Mouse (Mus musculus): Measurements from ENCODE around the gene Mrpl34. TPM values are rescaled to one million over a fixed set of nuclear protein-coding genes. Genes with fewer than 3 reads are reported as not detected.

Mrpl34 gene
- total RNA-seq, 2 experiments from 2014 or later: 111 to 124 TPM

GRCm38 (mm10) chr8:71486136-71486529 is 21.4 kb downstream of the Mrpl34 start:
- DNase-seq: no peak
- intact Hi-C loops (cut with DNase I): loop anchor here (10.0 kb wide), 1 partner anchor 591 kb away; the partner anchor contains the start of genes Rpl18a and Slc5a5

DNA sequence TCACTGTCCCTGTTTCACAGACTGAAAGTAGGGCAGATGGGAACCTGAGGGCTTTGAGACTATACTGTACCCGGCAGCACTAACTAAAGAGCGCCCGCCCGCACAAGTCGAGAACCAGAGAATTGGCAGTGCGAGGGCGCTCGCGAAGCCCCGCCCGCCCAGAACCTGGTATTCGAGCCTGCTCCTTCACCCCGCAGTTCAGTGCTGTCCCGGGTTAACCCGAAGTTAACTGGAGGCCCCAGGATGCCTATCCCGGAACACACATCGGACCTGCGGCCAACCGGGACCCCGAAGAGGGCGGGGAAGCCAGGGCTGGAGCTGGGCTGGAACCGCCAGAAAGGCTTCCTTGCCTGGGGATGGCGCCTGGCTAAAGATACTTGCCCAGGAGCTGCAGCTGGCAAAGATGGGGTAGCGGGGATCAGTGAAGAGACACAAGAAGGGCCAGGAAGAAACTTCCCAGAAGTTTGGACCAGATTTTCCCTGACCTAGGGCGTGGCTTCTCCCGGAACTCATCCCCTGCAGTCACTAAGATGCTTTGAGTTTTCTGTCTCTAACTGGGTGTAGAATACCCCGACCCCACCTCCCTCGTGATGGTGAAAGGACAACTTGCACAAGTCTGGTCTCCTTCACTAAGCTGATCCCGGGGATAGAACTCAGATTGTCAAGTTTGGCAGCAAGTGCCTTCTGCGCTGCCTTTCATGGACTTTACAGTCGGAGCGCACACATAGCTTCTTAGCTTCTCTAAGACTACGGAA is 23.1 kb downstream of the Mrpl34 start, which contains the start of gene Gtpbp3:
Gene Gtpbp3, plus strand, starts transcription at position 413 of the 755 bp plus-strand sequence.
- peak; percentile 84 to 85 for DNase-seq
- intact Hi-C loops (cut with DNase I): loop anchor here (10.0 kb wide), 1 partner anchor 593 kb away; the partner anchor contains the start of genes Rpl18a and Slc5a5

DNA sequence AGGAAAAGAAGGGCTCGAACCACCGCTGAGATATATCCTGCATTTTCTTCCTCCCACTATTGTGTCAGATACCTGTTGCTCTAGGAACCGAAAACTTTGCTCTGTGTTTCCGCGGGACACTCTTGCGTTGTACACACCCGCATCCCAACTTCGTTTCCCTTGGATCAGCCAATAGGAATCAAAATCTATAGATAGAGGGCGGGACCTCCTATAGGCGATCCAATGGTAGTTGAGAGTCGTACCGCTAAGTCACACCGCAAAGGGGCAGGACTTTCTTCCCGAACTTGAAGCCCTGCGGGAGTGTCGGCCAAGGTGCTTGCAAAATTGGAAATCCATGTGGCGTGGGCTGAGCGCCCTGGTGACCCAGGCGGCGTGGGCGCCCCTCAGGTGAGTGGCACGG is 23.7 kb downstream of the Mrpl34 start:
- intact Hi-C loops (cut with DNase I): loop anchor here (10.0 kb wide), 1 partner anchor 594 kb away; the partner anchor contains the start of genes Rpl18a and Slc5a5
- DNase-seq: peak; percentile 88 to 91

- intact Hi-C loops (cut with DNase I): loop anchor here (1.0 kb wide), 1 partner anchor 26 kb away; no protein-coding TSS in a partner anchor
- peak; percentile 90 to 92 for DNase-seq
Observed at GRCm38 (mm10) chr8:71495039-71495438, 30.3 kb downstream of the Mrpl34 start.

- intact Hi-C loops (cut with DNase I): loop anchor here (1.0 kb wide), 1 partner anchor 25 kb away; no protein-coding TSS in a partner anchor
Observed at GRCm38 (mm10) chr8:71495811-71496210, 31.1 kb downstream of the Mrpl34 start.

DNA sequence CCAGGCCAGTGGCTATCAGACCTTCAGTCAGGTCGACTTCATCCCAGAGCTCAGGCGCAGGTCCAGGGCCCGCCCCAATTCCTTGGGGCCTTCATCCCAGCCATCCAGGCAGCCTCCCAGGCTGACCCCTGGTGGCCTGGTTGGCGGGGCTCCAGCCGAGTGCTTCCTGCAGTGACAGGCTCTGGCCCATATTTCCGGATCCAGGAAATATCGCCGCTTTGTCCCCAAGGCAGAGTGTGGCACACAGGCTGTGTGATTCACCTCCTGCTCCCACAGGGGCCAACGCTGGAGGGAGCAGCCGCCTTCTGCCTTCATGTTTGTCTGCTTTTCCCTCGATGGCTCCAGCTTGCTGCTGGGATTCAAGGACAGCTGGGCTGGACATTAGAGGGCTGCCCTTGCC is 31.7 kb downstream of the Mrpl34 start:
- DNase-seq: peak; percentile 95 to 97
- intact Hi-C loops (cut with DNase I): no loop called here

More at GRCm38 (mm10) chr8:71495811-71496210, 31.1 kb downstream of the Mrpl34 start:
- DNase-seq: peak in 1 of 2 experiments; percentile 38

GRCm38 (mm10) chr8:71497077-71497645 is 32.4 kb downstream of the Mrpl34 start:
- intact Hi-C loops (cut with DNase I): no loop called here
- no peak for DNase-seq

DNA sequence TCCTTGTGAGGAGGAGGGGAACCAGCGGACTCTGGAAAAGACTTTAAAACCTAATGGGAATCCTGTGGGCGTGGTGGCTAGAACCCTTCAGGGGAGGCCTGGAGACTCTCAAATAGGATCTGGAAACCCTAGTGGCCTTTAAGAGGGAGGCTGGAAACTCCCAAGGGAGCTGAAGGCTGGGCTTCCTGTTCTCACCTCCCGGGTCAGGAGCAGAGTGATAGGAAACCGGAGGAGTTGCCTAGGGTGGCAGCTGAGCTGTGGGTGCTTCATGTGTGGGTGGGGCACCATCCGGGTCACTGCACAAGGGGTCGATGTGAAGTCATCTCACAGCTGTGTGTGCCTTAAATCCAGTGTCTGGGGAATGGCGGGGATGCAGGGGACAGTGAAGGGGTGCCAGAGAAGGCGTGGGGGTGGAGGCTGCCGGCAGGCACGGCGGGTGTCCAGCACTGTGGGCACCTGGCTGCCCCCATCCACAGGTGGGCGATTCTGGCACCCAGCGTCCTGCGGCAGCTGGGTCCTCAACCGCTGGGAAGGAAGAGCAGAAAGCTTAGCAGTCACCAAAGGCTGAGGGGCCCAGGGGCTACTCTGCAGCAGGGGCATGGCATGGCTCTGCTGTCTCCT is 33.2 kb downstream of the Mrpl34 start:
- intact Hi-C loops (cut with DNase I): no loop called here

DNA sequence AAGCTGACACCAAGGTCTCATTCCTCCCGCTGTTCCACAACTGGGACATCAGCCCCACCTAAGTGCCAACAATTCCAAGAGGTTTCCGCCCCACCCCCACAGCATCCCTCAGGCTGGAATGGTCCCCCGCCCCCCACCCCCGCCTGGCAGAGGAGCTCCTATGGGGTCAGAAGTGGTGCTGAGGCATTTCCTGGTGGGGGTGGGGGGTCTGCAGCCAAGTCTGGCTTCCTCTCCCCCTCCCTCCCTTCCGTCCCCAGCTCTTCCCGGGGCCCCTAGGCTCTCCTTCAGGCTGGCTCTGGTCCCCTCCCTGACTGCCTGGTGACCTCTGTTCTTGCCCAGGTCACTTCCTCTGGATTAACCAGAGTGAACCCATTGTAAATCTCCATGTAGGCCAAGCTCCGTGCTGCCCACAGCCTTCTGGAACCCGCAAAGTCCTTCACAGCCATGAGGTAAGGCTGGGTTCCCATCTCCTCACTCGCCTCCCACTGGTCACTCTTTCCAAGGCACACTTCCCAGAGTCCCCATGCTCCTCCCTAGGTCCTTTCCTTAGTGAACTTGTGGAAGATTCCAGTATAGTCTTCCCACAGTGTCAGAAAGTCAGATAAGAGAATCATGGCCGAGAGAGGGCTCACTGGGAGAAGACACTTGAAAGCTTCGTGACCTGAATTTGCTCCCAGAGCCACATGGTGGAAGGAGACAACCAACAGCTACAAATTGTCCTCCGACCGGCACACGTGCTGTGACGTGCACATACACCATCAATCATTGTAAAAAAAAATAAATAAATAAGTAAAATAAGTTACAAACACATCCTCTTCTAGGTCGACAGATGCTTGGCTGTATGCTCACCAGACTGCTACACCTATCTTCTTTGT is 34.3 kb downstream of the Mrpl34 start:
- peak in 1 of 2 experiments; percentile 35 for DNase-seq
- intact Hi-C loops (cut with DNase I): no loop called here

More for the DNA sequence above, 33.2 kb downstream of the Mrpl34 start:
- peak; percentile 45 to 49 for DNase-seq

- intact Hi-C loops (cut with DNase I): no loop called here
Observed at GRCm38 (mm10) chr8:71504349-71504748, 39.6 kb downstream of the Mrpl34 start.

DNA sequence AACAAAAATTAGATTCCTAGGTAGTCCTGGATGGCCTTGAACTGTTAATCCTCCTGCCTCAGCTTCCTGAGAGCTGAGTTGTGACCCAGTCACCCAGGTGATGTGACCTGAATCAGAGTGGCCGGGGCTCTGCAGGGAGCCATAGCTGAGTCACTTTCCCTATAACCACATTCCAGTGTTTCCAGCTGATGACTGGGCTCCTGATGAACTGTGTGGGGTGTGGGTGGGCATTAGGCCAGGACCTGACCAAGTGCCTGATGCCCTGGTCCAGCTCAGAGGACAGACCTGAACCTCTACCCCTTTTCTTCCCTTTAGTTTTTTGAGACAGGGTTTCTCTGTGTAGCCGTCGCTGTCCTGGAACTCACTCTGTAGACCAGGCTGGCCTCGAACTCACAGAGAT is 40.6 kb downstream of the Mrpl34 start:
- intact Hi-C loops (cut with DNase I): no loop called here

More at GRCm38 (mm10) chr8:71504349-71504748, 39.6 kb downstream of the Mrpl34 start:
- no peak for DNase-seq

DNA sequence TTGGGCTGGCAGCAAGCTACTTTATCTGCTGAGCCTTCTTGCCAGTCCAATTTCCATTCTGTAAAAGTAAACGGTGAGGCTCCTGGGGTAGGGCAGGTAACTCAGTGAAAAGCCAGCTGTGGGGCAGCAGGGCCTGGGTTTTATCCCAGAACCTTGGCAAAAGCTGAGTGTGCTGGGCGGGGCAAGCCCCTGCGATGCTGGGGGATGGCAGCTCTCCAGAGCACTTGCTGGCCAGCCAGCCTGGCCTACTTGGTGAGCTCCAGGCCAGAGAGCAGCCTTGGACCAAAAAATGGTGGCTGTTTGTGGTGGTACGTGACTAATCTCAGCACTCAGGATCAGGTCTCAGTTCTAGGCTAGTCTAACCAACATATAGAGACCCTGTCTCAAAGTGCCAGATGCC is 41.2 kb downstream of the Mrpl34 start:
- intact Hi-C loops (cut with DNase I): no loop called here
- DNase-seq: peak; percentile 58 to 61

More for the DNA sequence above, 40.6 kb downstream of the Mrpl34 start:
- DNase-seq: no peak

DNA sequence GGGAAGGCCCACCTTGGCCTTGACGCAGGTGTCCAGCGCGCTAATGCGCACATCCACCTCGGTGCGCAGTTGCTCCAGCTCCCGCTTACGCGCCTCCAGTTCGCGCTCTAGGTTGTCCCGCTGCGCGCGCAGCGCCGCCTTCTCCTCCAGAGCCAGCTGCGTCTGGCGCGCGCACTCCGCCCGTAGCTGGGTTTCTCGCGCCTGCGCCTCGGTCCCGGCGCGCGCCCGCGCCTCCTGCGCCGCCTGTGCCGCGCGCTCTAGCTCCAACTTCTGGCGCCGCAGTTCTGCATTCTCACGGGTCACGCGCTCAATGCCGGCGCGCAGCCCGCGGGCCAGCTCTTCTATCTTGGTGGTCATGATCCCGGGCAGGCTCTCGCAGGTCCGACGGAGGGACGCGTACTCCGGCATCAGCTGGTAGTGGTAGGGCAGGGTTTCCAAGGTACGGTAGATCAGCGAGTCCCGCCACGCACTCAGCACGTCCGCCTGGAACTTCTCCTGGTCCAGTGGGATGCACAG is 42.9 kb downstream of the Mrpl34 start:
- peak; percentile 85 to 86 for DNase-seq
- intact Hi-C loops (cut with DNase I): no loop called here

DNA sequence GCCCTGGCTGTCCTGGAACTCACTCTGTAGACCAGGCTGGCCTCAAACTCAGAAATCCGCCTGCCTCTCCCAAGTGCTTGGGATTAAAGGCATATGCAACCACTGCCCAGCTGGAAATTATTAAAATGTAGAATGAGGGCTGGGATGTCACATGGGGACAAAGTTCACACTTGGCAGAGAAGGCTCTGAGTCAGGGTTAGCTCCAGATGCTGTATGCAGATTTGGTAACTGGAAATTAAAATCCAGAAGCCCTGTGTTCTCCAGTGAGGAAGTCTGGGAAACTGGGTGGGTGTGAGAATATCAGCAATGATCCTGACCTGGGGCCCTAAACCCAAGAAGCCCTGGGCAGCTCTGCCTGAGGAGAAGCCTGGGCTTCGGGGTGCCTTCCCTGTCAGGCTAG is 44.6 kb downstream of the Mrpl34 start:
- DNase-seq: no peak
- intact Hi-C loops (cut with DNase I): no loop called here

GRCm38 (mm10) chr8:71511644-71512043 is 46.9 kb downstream of the Mrpl34 start, which contains the start of gene Plvap:
Gene Plvap (minus strand): TSS chr8:71511752.
- intact Hi-C loops (cut with DNase I): no loop called here
- no peak for DNase-seq

- DNase-seq: no peak
- intact Hi-C loops (cut with DNase I): no loop called here
Observed at GRCm38 (mm10) chr8:71513018-71513754, 48.4 kb downstream of the Mrpl34 start.

DNA sequence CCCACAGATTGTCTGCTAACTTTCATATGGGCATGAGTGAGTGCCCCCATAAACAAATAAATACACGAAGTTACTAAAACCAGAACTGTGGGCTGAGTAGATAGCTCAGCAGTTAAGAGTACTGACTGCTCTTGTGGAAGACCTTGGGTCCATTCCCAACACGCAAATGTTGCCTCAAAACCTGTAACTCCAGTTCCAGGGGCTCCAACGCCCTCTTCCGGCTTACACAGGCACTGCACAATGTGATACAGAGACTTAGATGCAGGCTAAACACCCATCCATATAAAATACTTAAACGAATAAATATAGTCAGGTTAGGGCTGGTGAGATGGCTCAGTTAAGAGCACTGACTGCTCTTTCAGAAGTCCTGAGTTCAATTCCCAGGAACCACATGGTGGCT is 50.3 kb downstream of the Mrpl34 start:
- no peak for DNase-seq
- intact Hi-C loops (cut with DNase I): no loop called here
